Mouse (Mus musculus): Measurements from ENCODE around the gene Hist1h2bn.

GRCm38 (mm10) chr13:21787760-21788593 lies 34.1 kb downstream of the Hist1h2bn start:
- TF ChIP-seq CTCF (IDR thresholded peaks at IDR 0.05; ENCODE audit: control insufficient read depth, insufficient read depth, insufficient read length) (no peak), MAX (IDR thresholded peaks at IDR 0.05) (no peak)

Measured in C2C12 (cell line).